Mouse (Mus musculus) MN1 (cell line): Measurements from ENCODE around the gene Pdzd11.
A peak's percentile ranks its signal among the peaks of the same experiment; 100 is the strongest.

ENCODE experiments used
- DNase-seq: peaks from one replicate; pipeline ENCODE4 v3.0.0-alpha.2; 2016; ENCODE audit warnings: low spot score

The Pdzd11 gene

DNA sequence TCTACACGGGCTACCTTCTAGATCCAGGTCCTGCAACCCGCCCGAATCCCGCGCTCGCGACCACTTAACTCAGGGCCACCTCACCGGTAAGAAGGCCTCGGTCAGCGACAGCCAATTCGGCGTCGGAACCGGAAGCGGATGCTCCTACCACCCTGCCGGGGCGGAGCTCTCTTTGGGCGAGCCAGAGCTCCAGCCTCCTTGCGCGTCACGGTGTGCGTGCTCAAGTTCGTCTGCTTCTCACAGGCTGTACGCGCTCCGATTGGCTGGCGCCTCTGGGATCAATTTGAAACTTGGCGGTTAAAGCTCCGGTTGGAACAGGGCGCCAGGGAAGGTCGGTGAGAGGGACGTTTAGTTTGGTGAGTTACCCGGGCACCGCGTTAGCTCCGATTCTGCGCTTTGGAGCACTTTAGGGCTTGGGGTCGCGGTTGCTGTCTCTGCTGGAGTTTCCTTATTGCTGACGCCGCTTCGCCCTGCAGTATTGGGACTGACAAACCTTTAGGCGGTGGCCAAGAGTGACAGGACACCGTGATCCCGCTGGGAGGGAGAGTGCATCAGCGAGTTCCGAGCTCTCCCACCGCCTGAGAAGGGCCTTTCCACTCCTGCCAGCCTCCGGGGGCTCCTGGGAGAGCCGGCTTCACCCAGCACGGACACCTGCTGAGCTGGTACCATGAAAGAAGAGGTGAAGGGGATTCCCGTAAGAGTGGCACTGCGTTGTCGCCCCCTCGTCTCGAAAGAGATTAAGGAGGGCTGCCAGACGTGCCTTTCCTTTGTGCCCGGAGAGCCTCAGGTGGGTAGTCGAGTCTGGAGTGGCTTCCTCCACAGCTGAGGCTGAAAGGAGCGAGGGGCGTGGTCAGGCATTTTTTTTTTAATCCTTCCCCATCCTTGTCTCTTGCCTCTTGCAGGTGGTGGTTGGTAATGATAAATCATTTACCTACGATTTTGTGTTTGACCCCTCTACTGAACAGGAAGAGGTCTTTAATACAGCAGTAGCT is at the start of gene Pdzd11:
Gene Pdzd11 (minus strand): TSS at position 767 of the 992 bp plus-strand sequence.
- DNase-seq: peak; percentile 91

DNA sequence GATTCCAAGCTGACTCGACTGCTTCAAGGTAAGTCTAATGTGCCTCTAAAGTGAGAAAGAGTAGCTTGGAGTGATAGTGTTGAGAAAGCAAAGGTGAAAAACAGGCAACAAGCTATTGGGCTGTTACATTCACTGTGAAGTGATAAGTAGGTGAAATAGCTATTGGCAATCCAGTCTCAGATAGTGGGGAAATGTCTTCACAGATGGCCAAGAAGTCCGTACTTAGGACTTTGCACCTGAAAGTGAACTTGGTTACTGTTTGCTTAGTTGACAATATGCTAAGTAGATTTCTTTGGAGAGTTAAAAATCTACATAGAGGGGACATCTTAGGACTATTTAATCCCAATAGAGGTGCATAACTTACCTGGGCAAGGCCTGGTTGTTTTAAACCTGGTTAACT is 38.5 kb upstream of the Pdzd11 start:
- DNase-seq: no peak

DNA sequence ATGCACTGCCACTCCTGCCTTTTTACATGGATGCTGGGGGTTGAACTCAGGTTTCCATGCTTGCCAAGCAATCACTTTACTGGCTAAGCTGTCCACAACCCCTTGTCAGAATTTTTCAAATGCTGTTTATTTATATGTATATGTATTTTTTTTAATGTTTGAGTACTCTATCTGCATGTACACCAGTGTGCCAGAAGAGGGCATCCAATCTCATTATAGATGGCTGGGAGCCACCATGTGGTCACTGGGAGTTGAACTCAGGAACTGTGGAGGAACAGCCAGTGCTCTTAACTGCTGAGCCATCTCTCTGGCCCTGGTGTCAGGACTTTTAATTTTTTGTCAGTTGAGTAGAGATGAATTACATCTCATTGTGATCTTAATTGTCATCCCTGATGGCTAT is 26.5 kb upstream of the Pdzd11 start:
- no peak for DNase-seq

DNA sequence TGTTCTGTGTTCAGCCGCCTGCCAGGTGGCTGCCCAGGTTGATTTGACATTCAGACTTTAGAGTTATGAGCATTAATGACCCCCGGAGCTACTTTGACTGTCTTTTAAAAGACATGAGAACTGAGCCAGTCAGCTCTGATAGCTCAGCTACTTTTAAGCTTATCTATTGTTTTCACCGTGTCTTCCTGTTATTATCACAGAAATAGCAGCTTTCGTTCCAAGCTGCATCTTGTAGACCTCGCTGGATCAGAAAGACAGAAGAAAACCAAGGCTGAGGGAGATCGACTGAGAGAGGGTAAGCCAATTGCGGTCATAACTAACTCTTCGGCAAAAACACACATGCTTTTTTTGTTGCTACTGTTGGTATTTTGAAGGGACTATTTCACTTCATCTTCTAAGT is 12.1 kb upstream of the Pdzd11 start:
- no peak for DNase-seq

DNA sequence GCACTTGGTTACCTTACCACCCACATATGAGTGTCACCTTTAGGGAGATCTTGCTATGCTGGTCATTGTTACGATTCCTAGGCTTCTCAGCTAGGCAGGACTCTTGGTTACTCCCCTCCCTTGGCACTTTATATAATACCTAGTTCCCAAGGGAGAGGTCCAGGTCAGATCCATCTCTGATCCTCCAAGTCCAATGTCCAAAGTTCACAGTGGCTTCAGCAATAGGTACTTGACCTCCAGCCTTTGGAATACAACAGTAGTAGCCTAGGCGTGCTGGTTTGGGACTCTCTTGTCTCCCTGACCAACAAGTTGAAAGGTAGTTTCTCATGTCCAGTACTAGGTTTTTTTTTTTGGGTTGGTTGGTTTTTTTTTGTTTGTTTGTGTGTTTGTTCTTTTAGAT is 2.7 kb upstream of the Pdzd11 start:
- DNase-seq: no peak

DNA sequence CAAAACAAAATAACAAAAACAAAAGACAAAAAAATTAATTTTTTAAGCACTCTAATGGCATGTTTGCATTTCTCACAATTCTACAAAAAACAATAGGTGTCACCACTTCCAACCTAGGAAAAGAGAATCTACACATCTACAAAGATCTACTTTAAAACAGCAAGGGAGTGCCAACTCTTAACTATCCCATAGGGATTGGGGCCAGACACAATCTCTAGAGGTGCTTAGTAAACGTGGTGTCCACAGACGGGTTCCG is 894 bp downstream of the Pdzd11 start, which contains the start of gene Kif4:
Gene Kif4 (plus strand): TSS at position 192 of the 256 bp plus-strand sequence.
- no peak for DNase-seq

DNA sequence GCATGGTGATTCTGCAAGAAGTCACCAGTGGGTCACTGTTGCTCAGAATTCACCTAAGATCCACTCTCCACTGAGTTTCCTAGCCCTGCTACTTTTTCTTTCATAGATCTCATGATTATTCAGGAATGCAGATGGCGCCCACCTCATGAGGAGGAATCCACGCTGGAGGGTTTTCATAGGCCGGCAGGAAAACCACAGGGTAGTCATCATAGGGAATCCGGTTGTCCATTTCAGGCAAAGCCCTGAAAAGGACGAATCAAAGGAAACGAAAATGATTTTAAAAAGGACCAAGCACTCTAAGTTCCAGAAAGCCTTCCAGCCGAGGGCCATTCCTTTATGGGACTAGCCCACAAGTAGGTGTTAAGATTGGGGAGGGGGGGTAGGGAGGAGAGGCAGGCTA is 1.2 kb downstream of the Pdzd11 start:
- no peak for DNase-seq

DNA sequence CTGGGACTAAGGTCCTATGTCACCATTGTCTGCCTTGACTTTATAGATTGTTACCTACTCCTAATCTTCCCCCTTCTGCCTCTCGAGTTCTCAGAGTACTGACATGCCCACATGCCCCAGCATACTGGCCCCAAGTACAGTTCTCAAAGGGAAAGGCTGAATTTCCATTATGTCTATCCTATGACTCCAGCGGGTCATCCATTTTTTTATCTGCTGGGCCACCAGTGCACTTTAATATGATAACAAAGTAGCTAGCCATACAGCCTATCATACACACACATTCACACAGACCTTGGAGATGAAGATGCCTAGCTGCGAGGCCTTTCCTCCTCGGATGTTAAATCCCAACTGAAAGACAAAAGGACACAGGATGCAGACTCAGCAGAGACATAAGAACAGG is 2.1 kb downstream of the Pdzd11 start:
- no peak for DNase-seq

DNA sequence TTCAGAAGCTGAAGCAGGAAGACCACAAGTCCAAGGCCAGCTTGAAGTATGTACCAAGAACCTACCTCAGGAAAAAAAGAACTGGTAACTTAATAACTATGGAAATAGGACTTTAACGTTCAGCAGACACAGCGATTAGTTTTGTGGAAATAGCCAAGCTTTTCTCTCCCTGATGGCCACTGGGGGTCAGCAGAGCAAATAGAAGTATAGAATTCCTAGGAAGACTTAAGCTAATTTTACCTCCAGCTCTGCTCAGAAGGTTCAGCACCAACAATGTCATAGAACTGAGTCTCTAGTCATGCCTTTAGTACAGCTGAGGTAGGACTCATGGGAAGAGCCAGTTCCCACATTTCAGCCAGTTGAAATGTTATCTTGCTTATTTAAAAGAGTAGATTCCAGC is 5.0 kb downstream of the Pdzd11 start:
- peak; percentile 18 for DNase-seq

DNA sequence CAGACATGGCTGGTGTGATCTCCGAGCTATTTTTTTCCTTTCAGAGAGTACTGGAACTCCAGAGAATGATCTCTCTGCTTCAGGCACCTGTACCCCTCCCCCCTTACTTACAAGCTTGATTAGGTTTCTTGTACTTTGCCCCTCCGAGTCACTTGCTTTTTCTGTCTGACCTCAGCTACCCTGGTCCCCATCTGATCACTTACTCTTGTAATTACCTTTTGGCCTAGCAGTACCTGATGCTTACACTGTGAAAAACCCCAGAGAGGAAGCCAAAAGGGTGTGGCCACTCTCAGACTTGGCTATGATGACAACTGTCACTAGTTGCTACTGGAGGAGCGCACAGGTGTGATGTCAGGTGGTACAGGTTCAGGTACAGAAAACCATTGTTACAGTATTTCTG is 7.9 kb downstream of the Pdzd11 start:
- DNase-seq: no peak

DNA sequence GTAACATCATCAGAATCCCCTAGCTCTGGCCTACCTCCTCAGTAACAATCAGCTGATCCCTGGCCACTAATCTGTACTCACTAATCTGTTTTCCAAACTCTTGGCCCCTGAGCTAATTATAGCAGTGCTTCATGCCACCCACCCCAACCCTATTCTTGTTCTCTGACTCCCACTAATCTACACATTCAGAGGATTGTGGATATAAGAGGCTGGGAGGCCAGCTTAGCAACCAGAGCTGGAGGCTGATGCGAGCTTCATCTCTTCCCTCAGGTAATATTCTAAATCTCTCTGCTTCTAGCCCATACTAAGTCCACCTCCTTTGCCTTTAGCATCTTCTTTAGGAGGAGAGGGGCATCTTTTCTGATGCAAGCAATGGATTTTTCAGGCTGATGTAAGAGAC is 21.1 kb downstream of the Pdzd11 start, which contains the start of gene Arr3:
Gene Arr3 (plus strand): TSS at position 184 of the 400 bp plus-strand sequence.
- no peak for DNase-seq

DNA sequence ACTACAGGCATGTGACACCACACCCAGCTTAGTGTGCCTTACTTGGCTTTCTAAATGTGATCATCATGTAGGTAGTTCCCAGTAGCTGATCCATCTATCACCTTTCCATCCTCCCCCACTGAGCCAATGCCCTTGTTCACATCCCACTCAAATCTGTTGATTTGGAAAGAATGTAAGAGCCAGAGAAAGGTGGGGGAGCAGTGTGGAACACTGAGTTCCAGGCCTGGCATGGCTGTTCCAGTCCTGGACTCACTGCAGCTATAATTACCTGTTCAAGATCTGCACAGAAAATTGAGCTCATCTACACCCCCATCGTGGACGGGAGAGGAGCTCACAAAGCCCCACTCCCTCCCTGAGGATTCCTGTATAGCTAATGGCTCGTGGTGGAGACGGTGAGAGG is 26.6 kb downstream of the Pdzd11 start:
- DNase-seq: no peak

DNA sequence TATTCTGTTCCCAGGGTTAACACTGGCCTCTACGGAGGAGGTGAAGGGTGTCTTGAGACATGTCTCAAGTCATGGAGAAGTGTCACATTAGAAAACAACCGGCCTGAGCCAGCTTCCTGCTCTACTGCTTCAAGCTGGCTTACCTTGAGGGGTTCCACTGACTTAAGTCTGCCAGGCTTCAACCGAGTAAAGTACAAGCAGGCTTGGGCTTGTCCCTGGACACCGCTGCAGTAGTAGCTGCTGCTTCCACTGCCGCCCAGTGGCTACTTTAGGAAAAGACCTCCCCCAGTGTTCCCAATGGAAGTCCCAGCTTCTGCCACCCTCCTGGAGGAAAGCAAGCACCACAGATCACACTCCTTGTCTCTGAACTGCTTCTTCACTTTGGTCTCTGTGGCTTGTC is 28.9 kb downstream of the Pdzd11 start:
- DNase-seq: peak; percentile 12

DNA sequence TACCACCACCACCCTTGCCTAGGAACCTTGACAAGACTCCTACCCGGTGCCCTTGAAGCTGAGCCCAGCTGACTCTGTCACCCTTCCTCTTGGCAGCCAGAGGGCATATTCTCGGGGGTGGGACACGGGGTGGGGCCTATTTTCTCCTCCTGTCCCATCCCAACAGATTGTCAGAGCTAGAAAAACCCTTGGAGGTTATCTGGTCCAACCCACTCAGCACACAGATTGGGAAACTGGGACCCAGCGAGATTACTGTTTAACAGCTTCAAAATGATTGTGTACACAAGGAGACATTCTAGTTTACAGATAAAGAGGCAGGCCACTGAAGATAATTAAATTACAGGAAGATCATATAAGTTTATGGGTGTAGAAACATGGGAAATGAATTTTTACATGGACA is 31.6 kb downstream of the Pdzd11 start, which contains the start of gene P2ry4:
Gene P2ry4 (minus strand): TSS at position 79 of the 400 bp plus-strand sequence.
- no peak for DNase-seq
